Mouse (Mus musculus): ENCODE results near the gene Polr3h. TPM values are rescaled to one million over a fixed set of nuclear protein-coding genes. Genes with fewer than 3 reads are reported as not detected.

The Polr3h gene
- polyA plus RNA-seq, 1 experiment from 2014 or later: 65.1 TPM

DNA sequence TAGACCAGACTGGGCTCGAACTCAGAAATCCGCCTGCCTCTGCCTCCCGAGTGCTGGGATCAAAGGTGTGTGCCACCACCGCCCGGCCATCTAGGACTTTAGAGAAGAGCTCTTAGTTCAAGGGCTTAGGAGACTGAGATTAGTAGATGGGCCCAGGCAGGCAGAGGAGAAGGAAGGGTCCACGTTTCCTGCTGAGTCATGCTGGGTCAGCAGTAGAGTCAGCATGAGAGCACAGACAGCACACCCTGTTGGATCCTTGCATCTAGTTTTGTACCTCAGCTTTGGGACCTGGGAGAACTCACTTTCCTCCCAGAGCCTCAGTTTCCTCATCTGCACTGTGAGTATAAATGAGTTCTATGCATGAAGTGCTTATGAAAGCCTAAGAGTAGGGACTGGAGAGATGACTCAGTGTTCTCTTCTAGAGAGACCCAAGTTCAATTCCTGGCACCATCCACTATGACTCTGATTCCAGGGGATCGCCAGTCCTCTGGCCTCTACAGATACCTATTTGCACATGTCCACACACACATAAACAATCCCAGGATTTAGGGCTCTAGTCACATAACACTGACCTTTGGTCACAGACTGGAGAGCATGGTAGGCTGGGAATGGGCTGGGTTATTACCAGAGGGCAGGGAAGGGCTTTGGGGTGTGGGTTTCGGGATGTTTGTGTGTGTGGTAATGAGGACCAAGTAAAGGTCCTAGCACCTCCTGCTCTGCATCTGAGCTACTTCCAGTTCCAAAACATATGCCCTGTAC is 34.0 kb downstream of the Polr3h start:
- WGBS: 89% methylated on average over 8 of the region's 8 CpGs
- Histone ChIP-seq H3K4me3 (ENCODE audit: low read length) (no peak overlapping the region), H3K9ac (ENCODE audit: low read length) (no peak overlapping the region), H3K27ac (ENCODE audit: low read length) (no peak overlapping the region), H3K9me3 (ENCODE audit: control insufficient read depth, low read length) (no peaks in the 10 kb centered on the region), H3K27me3 (ENCODE audit: control insufficient read depth, insufficient read depth, low read depth, low read length) (no peaks in the 10 kb centered on the region), H3K4me1 (replicated peaks; ENCODE audit: control insufficient read depth, insufficient read depth, low read length) (0 out of 2 replicates have a peak, but pooled peaks cover 2% of the 10 kb centered on the region), H3K4me2 (ENCODE audit: low read depth, low read length) (no peak overlapping the region), H3K36me3 (ENCODE audit: control insufficient read depth, insufficient read depth, low read length) (peaks cover 27% of the 10 kb centered on the region; the same call in 1 of the 2 replicates)
- ATAC-seq (ENCODE audit: low read depth): no peak

DNA sequence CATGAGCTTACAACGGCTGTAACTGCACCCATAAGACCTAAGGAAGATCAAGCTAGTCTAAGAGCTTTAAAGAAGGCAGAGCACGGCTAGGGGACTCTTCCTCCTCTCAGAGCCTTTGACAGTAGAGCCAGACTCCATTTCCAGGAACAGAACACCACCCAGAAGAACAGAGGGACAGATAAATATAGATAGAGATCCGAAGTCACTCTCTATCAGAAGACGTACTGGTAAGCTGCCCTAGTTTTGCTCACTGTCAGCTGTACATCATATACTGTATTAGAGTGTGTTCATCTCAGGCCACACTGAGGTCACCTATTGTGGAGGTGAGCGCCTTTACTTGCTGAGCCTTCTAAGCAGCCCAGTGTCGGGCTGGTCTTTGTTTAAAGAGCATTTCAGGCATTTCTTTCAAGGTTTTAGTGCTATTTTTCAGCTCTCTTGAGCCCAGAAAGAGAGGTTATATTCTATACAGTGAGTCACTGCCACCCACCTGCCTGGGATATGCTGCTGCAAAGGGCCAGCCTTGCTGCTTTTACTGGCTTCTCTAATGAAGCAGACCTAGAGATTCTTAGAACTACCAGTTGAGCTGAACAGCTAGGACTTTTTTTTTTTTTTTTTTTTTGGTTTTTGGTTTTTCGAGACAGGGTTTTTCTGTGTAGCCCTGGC is 34.8 kb downstream of the Polr3h start:
- Histone ChIP-seq H3K4me2 (ENCODE audit: low read depth, low read length) (no peak overlapping the region), H3K9me3 (ENCODE audit: control insufficient read depth, low read length) (no peaks in the 10 kb centered on the region), H3K9ac (ENCODE audit: low read length) (no peak overlapping the region), H3K4me3 (ENCODE audit: low read length) (no peak overlapping the region), H3K4me1 (replicated peaks; ENCODE audit: control insufficient read depth, insufficient read depth, low read length) (0 out of 2 replicates have a peak, but pooled peaks cover 2% of the 10 kb centered on the region), H3K27ac (ENCODE audit: low read length) (no peak overlapping the region), H3K36me3 (ENCODE audit: control insufficient read depth, insufficient read depth, low read length) (peaks cover 27% of the 10 kb centered on the region; the same call in 1 of the 2 replicates), H3K27me3 (ENCODE audit: control insufficient read depth, insufficient read depth, low read depth, low read length) (no peaks in the 10 kb centered on the region)
- 85% methylated on average over 7 of the region's 7 CpGs for WGBS
- ATAC-seq (ENCODE audit: low read depth): no peak

DNA sequence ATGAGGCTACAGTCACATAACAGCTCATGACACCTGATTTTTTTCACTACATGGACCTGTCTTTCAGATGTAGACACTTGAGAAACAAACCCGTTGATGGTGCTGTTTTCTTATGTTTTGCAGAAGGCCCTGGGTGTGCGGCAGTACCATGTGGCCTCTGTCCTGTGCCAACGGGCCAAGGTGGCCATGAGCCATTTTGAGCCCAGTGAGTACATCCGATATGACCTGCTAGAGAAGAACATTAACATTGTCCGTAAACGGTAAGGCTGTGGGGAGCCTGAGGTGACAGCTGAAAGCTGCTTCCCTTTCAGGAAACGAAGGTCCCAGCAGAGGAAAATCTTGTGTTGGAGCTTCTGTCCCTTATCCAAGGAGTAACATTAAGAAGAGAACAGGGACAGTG is 36.9 kb downstream of the Polr3h start:
- peaks cover 23% of the 10 kb centered on the region; the same call in 1 of the 2 replicates for H3K36me3 ChIP-seq (ENCODE audit: control insufficient read depth, insufficient read depth, low read length)
- 89% methylated on average over 7 of the region's 7 CpGs for WGBS

DNA sequence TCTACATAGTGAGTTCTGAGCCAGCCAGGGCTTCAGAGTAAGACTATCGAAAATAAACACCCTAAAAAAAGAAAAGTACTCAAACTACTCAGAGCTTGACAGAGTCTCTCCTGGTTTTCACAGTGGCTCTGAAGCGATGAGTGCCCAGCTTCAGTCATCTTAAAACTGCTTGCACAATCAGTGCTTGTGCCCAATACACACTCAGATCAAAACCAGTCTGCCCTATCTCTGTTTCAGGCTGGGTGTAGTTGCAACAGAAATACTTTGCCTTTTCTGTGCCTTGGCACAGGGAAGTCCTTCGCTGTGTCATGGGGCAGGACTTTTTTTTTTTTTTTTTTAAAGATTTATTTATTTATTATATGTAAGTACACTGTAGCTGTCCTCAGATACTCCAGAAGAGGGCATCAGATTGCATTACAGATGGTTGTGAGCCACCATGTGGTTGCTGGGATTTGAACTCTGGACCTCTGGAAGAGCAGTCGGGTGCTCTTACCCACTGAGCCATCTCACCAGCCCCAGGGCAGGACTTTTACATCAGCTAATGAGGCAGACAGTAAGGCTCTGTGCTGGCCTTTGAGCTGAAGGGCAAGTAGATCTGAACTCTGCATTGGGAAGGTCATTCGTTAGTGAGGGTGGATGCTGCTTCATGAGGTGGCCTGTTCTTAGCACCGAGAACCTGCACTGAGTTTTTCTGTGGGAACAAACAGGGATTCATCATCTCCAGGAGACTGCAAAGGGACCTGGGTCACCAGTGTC is 39.1 kb downstream of the Polr3h start:
- H3K27ac ChIP-seq (ENCODE audit: low read length): no peak overlapping the region
- H3K9ac ChIP-seq (ENCODE audit: low read length): no peak overlapping the region
- H3K36me3 ChIP-seq (ENCODE audit: control insufficient read depth, insufficient read depth, low read length): peaks cover 21% of the 10 kb centered on the region; the same call in 1 of the 2 replicates
- H3K27me3 ChIP-seq (ENCODE audit: control insufficient read depth, insufficient read depth, low read depth, low read length): no peaks in the 10 kb centered on the region
- no peaks in the 10 kb centered on the region for H3K9me3 ChIP-seq (ENCODE audit: control insufficient read depth, low read length)
- H3K4me3 ChIP-seq (ENCODE audit: low read length): no peak overlapping the region
- 92% methylated on average over 6 of the region's 6 CpGs for whole genome bisulfite sequencing
- no peaks in the 10 kb centered on the region for H3K4me1 ChIP-seq (replicated peaks; ENCODE audit: control insufficient read depth, insufficient read depth, low read length)
- no peak for ATAC-seq (ENCODE audit: low read depth)
- no peak overlapping the region for H3K4me2 ChIP-seq (ENCODE audit: low read depth, low read length)

More for the DNA sequence above, 36.9 kb downstream of the Polr3h start:
- H3K4me3 ChIP-seq (ENCODE audit: low read length): no peak overlapping the region
- H3K4me1 ChIP-seq (replicated peaks; ENCODE audit: control insufficient read depth, insufficient read depth, low read length): 0 out of 2 replicates have a peak, but pooled peaks cover 2% of the 10 kb centered on the region
- no peak overlapping the region for H3K9ac ChIP-seq (ENCODE audit: low read length)
- no peak for ATAC-seq (ENCODE audit: low read depth)
- H3K27ac ChIP-seq (ENCODE audit: low read length): no peak overlapping the region
- H3K4me2 ChIP-seq (ENCODE audit: low read depth, low read length): no peak overlapping the region
- no peaks in the 10 kb centered on the region for H3K9me3 ChIP-seq (ENCODE audit: control insufficient read depth, low read length)
- no peaks in the 10 kb centered on the region for H3K27me3 ChIP-seq (ENCODE audit: control insufficient read depth, insufficient read depth, low read depth, low read length)

DNA sequence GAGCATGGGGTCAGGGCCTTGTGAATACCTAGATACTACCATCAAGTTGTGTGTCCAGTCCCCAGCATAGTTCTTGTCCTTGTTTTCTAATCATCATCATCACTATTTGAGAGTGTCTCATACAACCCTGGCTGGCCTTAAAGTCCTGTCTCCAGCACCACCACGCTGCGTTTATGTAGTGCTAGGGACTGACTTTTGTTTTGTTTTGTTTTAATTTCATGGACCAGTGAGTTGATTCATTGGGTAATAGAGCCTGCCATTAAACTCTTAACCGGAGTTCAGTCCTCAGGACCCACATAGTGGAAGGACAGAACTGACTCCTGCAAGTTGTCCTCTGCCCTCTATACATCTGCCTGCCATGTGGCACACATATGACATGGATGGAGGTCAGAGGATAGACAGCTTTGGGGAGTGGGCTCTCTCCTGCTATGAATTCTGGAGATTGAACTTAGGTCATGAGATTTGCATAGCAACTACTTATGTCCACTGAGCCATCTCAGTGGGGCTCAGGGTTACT is 40.6 kb downstream of the Polr3h start:
- no peak overlapping the region for H3K27ac ChIP-seq (ENCODE audit: low read length)
- no peaks in the 10 kb centered on the region for H3K4me1 ChIP-seq (replicated peaks; ENCODE audit: control insufficient read depth, insufficient read depth, low read length)
- peaks cover 13% of the 10 kb centered on the region; the same call in 1 of the 2 replicates for H3K36me3 ChIP-seq (ENCODE audit: control insufficient read depth, insufficient read depth, low read length)
- H3K9me3 ChIP-seq (ENCODE audit: control insufficient read depth, low read length): no peaks in the 10 kb centered on the region
- H3K4me3 ChIP-seq (ENCODE audit: low read length): no peak overlapping the region
- no peaks in the 10 kb centered on the region for H3K27me3 ChIP-seq (ENCODE audit: control insufficient read depth, insufficient read depth, low read depth, low read length)
- ATAC-seq (ENCODE audit: low read depth): no peak
- no peak overlapping the region for H3K9ac ChIP-seq (ENCODE audit: low read length)
- H3K4me2 ChIP-seq (ENCODE audit: low read depth, low read length): no peak overlapping the region
- 81% methylated on average over 3 of the region's 3 CpGs for WGBS

DNA sequence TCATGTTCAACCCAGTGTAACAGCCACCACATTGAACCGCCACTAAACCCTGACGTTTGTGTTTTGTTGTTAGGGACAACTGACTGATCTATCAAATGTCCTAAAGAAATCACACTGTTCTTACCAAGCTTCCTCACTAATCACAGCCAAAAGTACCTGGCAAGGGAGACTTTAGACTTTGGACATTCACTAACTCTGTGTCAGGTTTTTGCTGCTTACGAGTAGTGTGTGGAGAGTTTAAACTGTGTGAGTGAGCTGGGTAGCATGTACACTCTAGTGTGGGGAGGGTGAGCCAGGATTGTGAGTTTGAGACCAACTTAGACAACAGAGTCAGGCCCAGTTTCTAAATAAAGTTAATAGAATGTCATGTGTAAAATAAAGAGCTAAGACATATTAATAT is 43.7 kb downstream of the Polr3h start:
- Histone ChIP-seq H3K36me3 (ENCODE audit: control insufficient read depth, insufficient read depth, low read length) (no peaks in the 10 kb centered on the region), H3K27ac (ENCODE audit: low read length) (no peak overlapping the region), H3K27me3 (ENCODE audit: control insufficient read depth, insufficient read depth, low read depth, low read length) (no peaks in the 10 kb centered on the region), H3K9me3 (ENCODE audit: control insufficient read depth, low read length) (no peaks in the 10 kb centered on the region), H3K4me3 (ENCODE audit: low read length) (no peak overlapping the region), H3K9ac (ENCODE audit: low read length) (no peak overlapping the region), H3K4me1 (replicated peaks; ENCODE audit: control insufficient read depth, insufficient read depth, low read length) (no peaks in the 10 kb centered on the region), H3K4me2 (ENCODE audit: low read depth, low read length) (no peak overlapping the region)
- no peak for ATAC-seq (ENCODE audit: low read depth)
- WGBS: 91% methylated on average over 3 of the region's 3 CpGs

DNA sequence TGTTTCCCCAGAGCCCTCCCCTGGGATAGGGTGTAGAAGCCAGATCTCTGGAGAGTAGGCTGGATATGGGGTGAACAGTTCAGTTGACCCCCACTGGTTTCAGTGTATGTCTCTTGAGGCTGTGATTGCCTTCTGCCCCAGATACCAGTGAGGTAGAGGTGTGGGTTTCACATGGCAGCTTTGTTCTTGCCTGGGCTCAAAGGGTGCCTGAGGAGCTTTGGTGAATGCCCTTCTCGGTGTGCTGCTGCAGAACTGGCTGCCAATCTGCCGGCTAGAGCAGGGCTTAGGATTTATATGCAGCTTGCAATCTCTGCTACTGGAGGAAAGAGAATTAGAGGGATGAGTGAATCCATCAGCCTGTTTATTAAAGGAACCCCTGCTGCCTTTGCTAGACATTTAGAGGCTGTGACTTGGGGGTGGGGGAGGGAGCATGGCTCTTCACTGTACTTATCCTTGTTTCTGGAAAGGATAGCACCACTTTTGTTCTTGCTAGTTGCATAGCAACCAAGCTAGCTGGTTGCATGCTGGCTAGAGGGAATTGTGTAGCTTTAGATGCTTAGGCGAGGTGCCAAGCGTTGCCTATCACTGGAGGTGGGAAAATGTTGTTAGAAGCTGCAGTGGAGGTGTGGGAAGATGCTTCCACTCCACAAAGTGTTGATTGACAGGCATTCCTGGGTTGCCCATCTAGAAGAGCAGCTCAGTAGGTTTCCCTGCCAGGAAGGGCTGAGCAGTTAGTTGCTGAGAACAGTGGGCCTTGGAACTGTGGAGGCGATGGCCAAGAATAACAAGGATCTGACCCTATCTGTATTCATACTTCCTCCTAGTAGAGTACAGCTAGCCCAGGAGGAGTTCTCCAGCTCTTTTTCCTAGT is 46.3 kb downstream of the Polr3h start:
- H3K4me3 ChIP-seq (ENCODE audit: low read length): no peak overlapping the region
- no peaks in the 10 kb centered on the region for H3K9me3 ChIP-seq (ENCODE audit: control insufficient read depth, low read length)
- H3K36me3 ChIP-seq (ENCODE audit: control insufficient read depth, insufficient read depth, low read length): no peaks in the 10 kb centered on the region
- no peaks in the 10 kb centered on the region for H3K27me3 ChIP-seq (ENCODE audit: control insufficient read depth, insufficient read depth, low read depth, low read length)
- ATAC-seq (ENCODE audit: low read depth): no peak
- WGBS: 65% methylated on average over 5 of the region's 5 CpGs
- no peak overlapping the region for H3K27ac ChIP-seq (ENCODE audit: low read length)
- no peaks in the 10 kb centered on the region for H3K4me1 ChIP-seq (replicated peaks; ENCODE audit: control insufficient read depth, insufficient read depth, low read length)
- H3K4me2 ChIP-seq (ENCODE audit: low read depth, low read length): no peak overlapping the region
- H3K9ac ChIP-seq (ENCODE audit: low read length): no peak overlapping the region

DNA sequence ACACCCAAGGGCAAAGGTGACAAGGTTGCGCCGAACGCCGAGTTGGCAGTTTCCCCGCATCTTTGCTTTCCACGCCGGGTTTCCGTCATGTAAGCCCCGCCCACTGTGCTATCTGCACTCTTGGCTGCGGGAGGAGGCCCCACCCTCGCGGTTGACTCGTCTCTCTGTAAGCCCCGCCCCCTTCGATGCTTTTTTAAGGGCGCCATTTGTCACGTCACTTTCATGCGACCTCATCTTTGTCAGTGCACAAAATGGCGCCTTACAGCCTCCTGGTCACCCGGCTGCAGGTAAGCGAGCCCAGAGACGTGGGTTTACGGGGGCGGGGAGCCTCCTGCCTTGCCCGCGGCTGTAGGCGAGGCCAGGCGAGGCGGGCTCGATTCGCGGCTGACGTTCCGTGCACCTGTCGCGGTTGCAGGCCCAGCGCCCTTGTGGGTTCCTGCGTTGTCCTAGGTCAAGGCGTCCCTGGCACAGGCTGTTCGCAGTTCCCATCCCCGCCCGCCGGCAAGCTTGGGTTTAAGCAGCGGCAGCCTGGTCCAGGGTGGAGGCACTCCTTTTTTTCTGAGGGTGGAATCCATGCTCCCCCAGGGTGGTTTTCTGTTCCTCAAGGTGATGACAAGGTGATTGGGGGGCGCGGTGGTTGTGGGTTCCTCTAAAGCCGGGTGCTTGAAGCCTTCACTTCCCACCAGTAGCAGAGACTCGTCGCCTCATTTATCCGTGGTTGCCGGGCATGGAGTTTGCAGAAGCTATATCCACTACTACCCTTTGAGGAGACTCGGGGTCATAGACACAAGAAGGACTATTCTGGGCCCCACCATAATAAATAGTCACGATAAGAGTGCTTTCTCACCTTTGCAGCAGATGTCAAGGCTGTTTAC is 53.5 kb downstream of the Polr3h start, which contains the start of gene Aco2:
TSS of gene Aco2 (plus strand) at position 48 of the 875 bp plus-strand sequence.
- Histone ChIP-seq H3K4me1 (replicated peaks; ENCODE audit: control insufficient read depth, insufficient read depth, low read length) (peaks cover 10% of the 10 kb centered on the region), H3K4me2 (ENCODE audit: low read depth, low read length) (peak within 1 kb of the TSS; percentile 89), H3K4me3 (ENCODE audit: low read length) (peak within 1 kb of the TSS; percentile 100), H3K9ac (ENCODE audit: low read length) (peak within 1 kb of the TSS; percentile 96), H3K36me3 (ENCODE audit: control insufficient read depth, insufficient read depth, low read length) (peaks cover 25% of the 10 kb centered on the region), H3K27ac (ENCODE audit: low read length) (peak within 1 kb of the TSS; percentile 100), H3K27me3 (ENCODE audit: control insufficient read depth, insufficient read depth, low read depth, low read length) (no peaks in the 10 kb centered on the region), H3K9me3 (ENCODE audit: control insufficient read depth, low read length) (no peaks in the 10 kb centered on the region)
- peak; percentile 94 for ATAC-seq (ENCODE audit: low read depth)
- under 1% methylated on average over 53 of the region's 53 CpGs for WGBS

Data from lung, embryonic 16.5 days (tissue).